Mouse (Mus musculus) E14TG2a.4 (cell line): ENCODE results near the gene Nhlrc4.

Experiments
- H3K27me3 ChIP-seq: 2 replicates; pipeline ENCODE4 v1.6.1; 2014; ENCODE audit warnings: low read length, control low read depth; ENCODE audit not compliant: insufficient read depth
- H3K36me3 ChIP-seq: 2 replicates; pipeline ENCODE4 v1.6.1; 2014; ENCODE audit warnings: low read length, control low read depth; ENCODE audit not compliant: insufficient read depth
- H3K4me1 ChIP-seq: replicated peaks from 2 replicates; pipeline ENCODE4 v1.6.1; 2014; ENCODE audit warnings: low read depth, low read length, control low read depth
- H3K4me3 ChIP-seq: replicated peaks from 2 replicates; pipeline ENCODE4 v1.5.1; 2014; ENCODE audit warnings: mild to moderate bottlenecking, low read length
- H3K9me3 ChIP-seq: 2 replicates; pipeline ENCODE4 v1.6.1; 2014; ENCODE audit warnings: low read length, control low read depth
- CTCF ChIP-seq: conservative IDR thresholded peaks from 2 replicates; pipeline ENCODE4 v1.5.1; 2014; ENCODE audit warnings: low read length
- NANOG ChIP-seq: IDR thresholded peaks from 2 replicates; pipeline ENCODE4 v1.6.1; 2014; ENCODE audit warnings: borderline replicate concordance, low read length, mixed read lengths
- POU5F1 ChIP-seq: IDR thresholded peaks from 2 replicates; pipeline ENCODE4 v1.6.1; 2014; ENCODE audit warnings: low read length, borderline replicate concordance

Nhlrc4 gene

DNA sequence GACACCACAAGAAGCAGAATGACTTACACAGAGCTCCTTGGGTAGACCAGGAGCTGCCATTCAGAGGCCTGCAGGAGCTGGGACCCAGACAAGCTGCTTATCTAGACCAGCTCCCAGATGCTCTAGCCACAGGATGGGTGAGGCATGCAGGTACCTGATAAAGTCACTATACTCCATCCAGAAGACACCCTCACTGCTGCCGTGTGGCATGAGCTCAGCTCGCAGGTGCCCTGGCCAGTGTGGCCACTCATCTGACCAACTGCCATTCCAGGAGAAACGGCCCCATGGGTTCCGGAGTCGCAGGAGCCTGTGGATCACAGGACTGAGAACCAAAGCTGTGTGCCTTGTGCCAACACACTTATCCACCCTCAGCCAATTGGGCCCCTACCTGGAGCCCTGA is 16.8 kb upstream of the Nhlrc4 start:
- no peak for TF ChIP-seq POU5F1
- TF ChIP-seq CTCF, result no peak
- no peak for TF ChIP-seq NANOG
- no peak overlapping the region for H3K4me3 ChIP-seq
- no peaks in the 10 kb centered on the region for H3K9me3 ChIP-seq
- peaks cover 40% of the 10 kb centered on the region for H3K4me1 ChIP-seq
- no peaks in the 10 kb centered on the region for H3K27me3 ChIP-seq
- peaks cover 58% of the 10 kb centered on the region for H3K36me3 ChIP-seq

DNA sequence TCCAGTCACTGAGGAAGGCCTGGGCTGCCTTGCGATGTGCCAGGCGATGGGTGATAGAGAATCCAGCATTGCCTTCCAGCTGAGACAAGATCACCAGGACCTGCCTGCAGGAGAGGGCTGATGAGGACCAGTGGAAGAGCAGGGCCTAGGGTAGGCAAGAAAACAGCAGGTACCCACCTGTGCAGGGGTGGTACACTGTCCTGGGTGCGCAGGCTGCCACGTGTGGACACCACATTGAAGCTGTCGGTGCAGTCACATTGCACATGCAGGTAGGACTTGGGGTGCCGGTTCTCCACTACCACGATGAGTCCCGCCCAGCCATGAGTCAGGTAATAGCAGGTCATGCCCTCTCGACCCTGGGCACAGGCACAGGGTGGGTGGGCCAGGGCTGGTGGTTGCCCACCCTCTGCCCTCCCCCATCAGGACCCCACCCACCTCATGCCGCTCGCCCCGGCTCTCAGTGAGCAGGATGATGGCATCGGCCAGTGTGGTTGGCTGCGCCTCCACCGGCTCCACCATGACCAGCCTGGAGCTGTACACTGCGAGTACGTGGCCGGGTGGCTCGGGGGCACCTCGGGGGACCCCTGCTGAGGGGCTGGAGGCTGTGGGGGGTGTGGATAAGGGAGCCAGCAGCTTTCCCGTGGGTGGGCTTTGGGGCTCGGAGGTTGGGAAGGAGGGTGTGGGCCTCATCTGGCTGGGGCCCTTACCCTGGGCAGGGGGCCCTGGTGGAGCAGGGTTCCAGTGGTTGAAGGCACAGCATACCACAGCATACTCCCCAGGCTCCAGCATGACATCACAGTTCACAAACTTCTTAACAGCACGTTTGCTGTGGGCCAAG is 15.1 kb upstream of the Nhlrc4 start:
- peaks cover 51% of the 10 kb centered on the region for H3K36me3 ChIP-seq
- no peak overlapping the region; the same call in 1 of the 2 replicates for H3K4me3 ChIP-seq
- TF ChIP-seq CTCF, result no peak
- TF ChIP-seq NANOG, result no peak
- no peak for TF ChIP-seq POU5F1
- no peaks in the 10 kb centered on the region for H3K9me3 ChIP-seq
- H3K4me1 ChIP-seq, result peaks cover 40% of the 10 kb centered on the region
- H3K27me3 ChIP-seq, result no peaks in the 10 kb centered on the region

DNA sequence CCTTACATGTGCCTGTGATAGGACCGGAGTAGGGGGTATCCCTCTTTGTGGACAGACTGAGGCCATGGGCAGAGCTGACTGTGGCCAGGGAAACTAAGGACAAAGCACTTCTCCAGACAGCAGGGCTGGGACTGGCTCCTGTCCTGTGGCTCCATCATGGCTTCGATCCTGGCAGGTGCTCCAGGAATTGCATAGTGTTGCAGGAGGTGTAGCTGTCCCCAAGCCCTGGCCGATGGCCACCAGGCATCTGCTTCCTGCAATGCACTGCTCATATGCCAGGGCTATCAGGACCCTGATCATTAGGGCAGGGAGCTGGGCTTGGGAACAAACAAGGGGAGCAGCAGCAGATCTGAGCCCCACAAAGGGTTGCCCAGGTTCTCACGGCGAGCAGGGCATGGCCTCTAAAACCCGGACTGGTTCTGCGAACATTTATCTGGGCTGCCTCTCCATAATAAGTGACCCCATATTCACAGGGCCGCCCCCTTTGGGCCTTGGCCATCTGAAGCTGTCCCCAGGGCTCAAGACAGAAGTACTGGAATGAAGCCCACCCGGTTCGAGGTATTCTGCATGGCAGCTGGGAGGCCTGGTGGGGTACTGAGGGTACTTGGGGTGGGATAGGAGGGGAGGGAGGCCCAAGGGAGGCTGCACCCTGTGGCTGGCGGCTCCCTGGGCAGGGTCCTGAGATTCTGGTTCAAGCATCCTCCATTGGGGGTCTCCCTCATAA is 14.2 kb upstream of the Nhlrc4 start:
- TF ChIP-seq POU5F1, result no peak
- no peak for TF ChIP-seq CTCF
- TF ChIP-seq NANOG, result no peak
- H3K9me3 ChIP-seq, result no peaks in the 10 kb centered on the region

DNA sequence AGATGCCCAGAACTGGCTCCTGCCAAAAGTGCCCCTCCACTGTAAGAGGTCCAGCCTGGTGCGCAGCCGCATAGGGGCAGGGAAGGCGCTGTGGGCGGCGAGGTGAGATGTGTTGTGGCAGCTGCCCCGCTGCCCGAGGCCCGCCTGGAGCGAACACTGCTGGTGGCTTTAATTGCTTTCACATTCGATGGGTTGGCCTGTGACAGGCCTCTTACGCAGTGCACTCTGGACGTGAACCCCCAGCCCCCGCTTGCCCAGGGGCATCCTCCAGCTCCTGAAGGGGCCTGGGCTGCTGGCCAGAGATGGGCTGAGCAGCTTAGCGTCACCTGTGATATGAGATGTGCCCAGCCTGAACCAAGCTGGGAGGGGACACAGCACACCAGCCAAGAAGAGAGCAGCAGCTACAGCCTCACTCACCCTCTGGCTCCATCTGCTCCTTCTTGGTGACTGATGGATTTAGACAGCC is 12.9 kb upstream of the Nhlrc4 start:
- Histone ChIP-seq H3K27me3 (peaks cover 15% of the 10 kb centered on the region), H3K9me3 (no peaks in the 10 kb centered on the region), H3K36me3 (peaks cover 30% of the 10 kb centered on the region), H3K4me3 (no peak overlapping the region), H3K4me1 (peaks cover 21% of the 10 kb centered on the region)
- no peak for TF ChIP-seq CTCF
- no peak for TF ChIP-seq NANOG
- no peak for TF ChIP-seq POU5F1

More for the DNA sequence above, 14.2 kb upstream of the Nhlrc4 start:
- no peak overlapping the region for H3K4me3 ChIP-seq
- H3K27me3 ChIP-seq, result peaks cover 3% of the 10 kb centered on the region
- H3K36me3 ChIP-seq, result peaks cover 42% of the 10 kb centered on the region
- peaks cover 32% of the 10 kb centered on the region for H3K4me1 ChIP-seq

DNA sequence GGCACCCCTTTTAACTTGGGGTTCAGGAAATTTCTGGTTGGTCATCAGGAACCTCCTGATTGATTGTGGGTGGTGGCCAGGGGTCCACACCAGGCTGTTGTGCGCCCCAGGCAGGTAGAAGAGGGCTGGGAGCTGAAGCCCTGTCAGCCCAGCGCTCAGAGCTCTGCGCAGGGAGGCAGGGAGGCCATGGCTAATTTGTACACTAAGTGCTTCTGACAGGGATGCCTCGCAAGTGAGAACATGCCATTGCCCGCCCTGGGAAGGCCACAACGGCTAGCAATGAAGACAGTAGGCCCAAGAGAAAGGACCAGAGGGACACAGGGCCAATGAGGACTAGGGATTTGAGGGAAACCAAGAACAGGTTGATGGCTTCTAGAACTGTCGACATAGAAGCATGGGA is 11.9 kb upstream of the Nhlrc4 start:
- TF ChIP-seq CTCF (no peak), POU5F1 (no peak), NANOG (no peak)
- H3K27me3 ChIP-seq, result peaks cover 25% of the 10 kb centered on the region
- H3K9me3 ChIP-seq, result no peaks in the 10 kb centered on the region
- peaks cover 17% of the 10 kb centered on the region for H3K4me1 ChIP-seq
- peaks cover 24% of the 10 kb centered on the region for H3K36me3 ChIP-seq
- H3K4me3 ChIP-seq, result no peak overlapping the region

DNA sequence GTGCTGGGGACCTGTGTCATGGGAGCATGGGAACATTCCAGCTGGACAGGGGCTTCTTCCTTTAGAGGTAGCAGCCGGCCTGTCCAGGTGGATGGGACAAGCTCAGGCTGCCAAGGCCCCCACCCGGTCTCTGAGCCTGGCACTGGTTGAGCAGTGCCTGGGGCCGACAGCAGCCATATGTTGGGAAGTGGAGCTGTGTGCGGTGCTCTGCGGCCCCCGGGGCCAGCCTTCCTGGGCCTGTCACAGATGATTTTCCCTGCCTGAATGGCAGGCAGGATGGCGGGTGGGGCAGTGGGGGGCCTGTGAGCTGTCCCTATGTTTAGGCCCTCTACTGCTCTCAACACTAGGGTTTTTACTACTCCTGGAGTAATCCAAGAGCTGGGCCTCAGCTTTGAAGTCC is 11.4 kb upstream of the Nhlrc4 start:
- Histone ChIP-seq H3K9me3 (no peaks in the 10 kb centered on the region), H3K4me1 (peaks cover 18% of the 10 kb centered on the region), H3K4me3 (no peak overlapping the region), H3K27me3 (peaks cover 29% of the 10 kb centered on the region), H3K36me3 (peaks cover 24% of the 10 kb centered on the region)
- TF ChIP-seq CTCF (no peak), POU5F1 (no peak), NANOG (no peak)

DNA sequence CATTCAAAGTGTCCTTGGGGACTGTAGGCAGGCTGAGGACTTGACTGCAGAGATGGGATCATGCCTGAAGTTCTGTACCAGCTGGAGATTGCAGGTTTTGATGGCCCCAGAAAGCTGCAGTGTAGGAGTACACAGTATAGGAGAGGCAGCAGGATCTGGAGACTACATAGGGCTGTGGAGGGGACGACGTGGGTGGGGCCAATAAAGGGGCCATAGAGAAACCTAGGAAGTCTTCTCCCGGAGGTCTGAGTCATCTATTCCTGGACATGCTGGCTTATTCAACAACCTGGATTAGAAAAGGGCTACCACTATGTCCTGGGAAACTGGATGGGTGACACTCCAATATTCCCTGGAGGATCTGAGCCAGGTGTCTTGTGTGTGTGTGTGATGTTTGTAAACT is 11.0 kb upstream of the Nhlrc4 start:
- Histone ChIP-seq H3K27me3 (peaks cover 33% of the 10 kb centered on the region), H3K4me3 (no peak overlapping the region), H3K36me3 (peaks cover 22% of the 10 kb centered on the region), H3K4me1 (peaks cover 20% of the 10 kb centered on the region), H3K9me3 (no peaks in the 10 kb centered on the region)
- TF ChIP-seq POU5F1, result no peak
- no peak for TF ChIP-seq CTCF
- TF ChIP-seq NANOG, result no peak

DNA sequence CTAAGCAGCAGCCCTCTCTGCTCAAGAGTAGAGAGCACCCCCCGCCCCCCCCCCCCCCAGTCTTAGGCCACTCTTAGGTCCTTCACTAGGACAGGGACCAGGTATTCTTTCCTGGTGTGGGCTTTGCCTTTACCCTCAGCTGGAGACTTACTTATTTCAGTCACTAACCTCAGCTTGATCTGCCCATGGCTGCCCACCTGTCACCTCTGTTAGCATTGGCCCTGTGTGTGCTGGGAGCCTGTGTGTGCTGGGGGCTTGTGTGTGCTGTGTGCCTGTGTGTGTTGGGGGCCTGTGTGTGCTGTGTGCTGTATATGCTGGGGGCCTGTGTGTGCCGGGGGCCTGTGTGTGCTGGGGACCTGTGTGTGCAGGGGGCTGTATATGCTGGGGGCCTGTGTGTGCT is 9.9 kb upstream of the Nhlrc4 start:
- TF ChIP-seq NANOG (no peak), POU5F1 (no peak), CTCF (no peak)
- peaks cover 44% of the 10 kb centered on the region for H3K27me3 ChIP-seq
- H3K9me3 ChIP-seq, result no peaks in the 10 kb centered on the region
- H3K4me3 ChIP-seq, result no peak overlapping the region
- peaks cover 14% of the 10 kb centered on the region for H3K4me1 ChIP-seq
- H3K36me3 ChIP-seq, result peaks cover 12% of the 10 kb centered on the region
